Mouse (Mus musculus) limb, embryonic 14.5 days (tissue): ENCODE measurements around the gene Hmgn1. TPM values are rescaled to one million over a fixed set of nuclear protein-coding genes. Genes with fewer than 3 reads are reported as not detected.
A peak's percentile ranks its signal among the peaks of the same experiment; 100 is the strongest.
"Not testable (repeated sequence)": the region's sequence is repeated elsewhere in the genome, so short reads cannot be mapped to it uniquely, and the experiment has no call there.

Experiments used
- ATAC-seq: fragments of 200-750 bp; cut with Nextera tagmentation; 2 replicates; pipeline ENCODE4 v1.8.0; 2017; ENCODE audit warnings: low read depth, moderate number of reproducible peaks, moderate TSS enrichment; ENCODE audit not compliant: low FRiP score
- DNase-seq: peaks from one replicate; pipeline ENCODE4 v3.0.0-alpha.2; 2015; ENCODE audit warnings: low spot score
- H3K27ac ChIP-seq: fragments of 300-500 bp; sonication (generic); replicated peaks from 2 replicates; pipeline ENCODE4 v1.5.1; 2014; ENCODE audit warnings: low read depth, mild to moderate bottlenecking, low read length, moderate library complexity, mixed read lengths
- H3K27me3 ChIP-seq: fragments of 300-500 bp; sonication (generic); 2 replicates; pipeline ENCODE4 v1.6.1; 2014; ENCODE audit warnings: low read length, mixed read lengths; ENCODE audit not compliant: control insufficient read depth, insufficient read depth
- H3K36me3 ChIP-seq: fragments of 300-500 bp; sonication (generic); 2 replicates; pipeline ENCODE4 v1.6.1; 2014; ENCODE audit warnings: mild to moderate bottlenecking, low read length, moderate library complexity, mixed read lengths; ENCODE audit not compliant: control insufficient read depth, insufficient read depth
- H3K4me1 ChIP-seq: fragments of 300-500 bp; sonication (generic); 2 replicates; pipeline ENCODE4 v1.6.1; 2014; ENCODE audit warnings: antibody characterized with exemption, low read length, mixed read lengths; ENCODE audit not compliant: control insufficient read depth, insufficient read depth
- H3K4me2 ChIP-seq: fragments of 300-500 bp; sonication (generic); replicated peaks from 2 replicates; pipeline ENCODE4 v1.6.1; 2014; ENCODE audit warnings: low read depth, mild to moderate bottlenecking, low read length, moderate library complexity; ENCODE audit not compliant: severe bottlenecking
- H3K4me3 ChIP-seq: fragments of 300-500 bp; sonication (generic); replicated peaks from 2 replicates; pipeline ENCODE4 v1.5.1; 2014; ENCODE audit warnings: low read length
- H3K9ac ChIP-seq: fragments of 300-500 bp; sonication (generic); 2 replicates; pipeline ENCODE4 v1.6.1; 2014; ENCODE audit warnings: mild to moderate bottlenecking, low read depth, low read length, moderate library complexity; ENCODE audit not compliant: severe bottlenecking
- H3K9me3 ChIP-seq: fragments of 300-500 bp; sonication (generic); 2 replicates; pipeline ENCODE4 v1.6.1; 2016; ENCODE audit warnings: low read length; ENCODE audit not compliant: control insufficient read depth
- POLR2A ChIP-seq: fragments of 200-500 bp; IDR thresholded peaks from 2 replicates; pipeline ENCODE4 v1.8.0; 2012; ENCODE audit warnings: inconsistent platforms, mild to moderate bottlenecking, moderate library complexity, borderline replicate concordance; ENCODE audit not compliant: insufficient read depth, insufficient read length; ENCODE audit errors: extremely low read depth
- WGBS: fragments of 180-500 bp; shearing (Covaris S2); extraction: QIAGEN DNeasy Blood & Tissue Kit; methylation state at CpG from one replicate; pipeline ENCODE4 v1.1.7; 2014; 5-methylcytosine and 5-hydroxymethylcytosine counted together
- polyA plus RNA-seq, 2 experiments: library from polyadenylated mRNA; depleted of rRNA in 1 of 2; stranded (reverse) in 1 of 2; unstranded in 1 of 2; fragments of >200 nt; fragmentation: Nextera tagmentation in 1 of 2; extraction: Ambion mirVana in 1 of 2; gene quantifications; 2 replicates each; pipeline versions ENCODE4 v1.2.1 to v1.2.3; 2012 to 2014

Hmgn1 gene
- polyA plus RNA-seq, 2 experiments: 371 to 661 TPM

GRCm38 (mm10) chr16:96148834-96149233 lies 21.3 kb upstream of the Hmgn1 start:
- H3K27ac ChIP-seq: no peak overlapping the region
- DNase-seq: no peak
- no peak overlapping the region for H3K9ac ChIP-seq
- no peaks in the 10 kb centered on the region for H3K27me3 ChIP-seq
- H3K36me3 ChIP-seq: peaks cover 11% of the 10 kb centered on the region; the same call in 1 of the 2 replicates
- no peak overlapping the region for H3K4me3 ChIP-seq
- no peak for ATAC-seq
- WGBS: 74% methylated on average over 6 of the region's 6 CpGs
- H3K9me3 ChIP-seq: no peaks in the 10 kb centered on the region
- no peak overlapping the region for H3K4me2 ChIP-seq
- no peak for TF ChIP-seq POLR2A
- peaks cover 8% of the 10 kb centered on the region for H3K4me1 ChIP-seq

- Histone ChIP-seq H3K4me2 (peak overlapping the region; percentile 60), H3K4me3 (peak overlapping the region; percentile 80), H3K27me3 (no peaks in the 10 kb centered on the region), H3K9me3 (no peaks in the 10 kb centered on the region), H3K27ac (0 out of 2 replicates have a peak overlapping the region, but pooled peaks have one; percentile 19), H3K36me3 (peaks cover 3% of the 10 kb centered on the region; the same call in 1 of the 2 replicates), H3K9ac (peak overlapping the region; percentile 59), H3K4me1 (peaks cover 8% of the 10 kb centered on the region)
- WGBS: 2% methylated on average over 5 of the region's 5 CpGs
- TF ChIP-seq POLR2A: no peak
- DNase-seq (no peak), ATAC-seq (no peak)
These were observed 18.3 kb upstream of the Hmgn1 start for GRCm38 (mm10) chr16:96145814-96146213.

- Histone ChIP-seq H3K27me3 (no peaks in the 10 kb centered on the region), H3K9me3 (no peaks in the 10 kb centered on the region; the same call in 1 of the 2 replicates), H3K4me3 (peak within 1 kb of the TSS; percentile 80), H3K4me2 (peak within 1 kb of the TSS; percentile 60), H3K27ac (0 out of 2 replicates have a peak within 1 kb of the TSS, but pooled peaks have one; percentile 19), H3K9ac (peak within 1 kb of the TSS; percentile 59), H3K36me3 (peaks cover 3% of the 10 kb centered on the region; the same call in 1 of the 2 replicates), H3K4me1 (peaks cover 8% of the 10 kb centered on the region)
- no peak for TF ChIP-seq POLR2A
- DNase-seq (peak; percentile 100), ATAC-seq (peak; percentile 99)
- WGBS: under 1% methylated on average over 66 of the region's 68 CpGs
These were observed 17.7 kb upstream of the Hmgn1 start, which contains the start of gene Wrb for GRCm38 (mm10) chr16:96145110-96145800. Gene Wrb (plus strand): TSS chr16:96145407.

- H3K36me3 ChIP-seq, H3K27ac ChIP-seq, H3K9me3 ChIP-seq, H3K27me3 ChIP-seq, H3K9ac ChIP-seq, H3K4me1 ChIP-seq, DNase-seq: not testable (repeated sequence)
- peak overlapping the region; percentile 60; the same call in 1 of the 2 replicates for H3K4me2 ChIP-seq
- ATAC-seq: peak; percentile 36
- WGBS: 30% methylated on average over 6 of the region's 6 CpGs
- H3K4me3 ChIP-seq: peak overlapping the region; percentile 80
These were observed 17.2 kb upstream of the Hmgn1 start for GRCm38 (mm10) chr16:96144748-96145109.

GRCm38 (mm10) chr16:96128466-96128865 lies 937 bp upstream of the Hmgn1 start:
- 1% methylated on average over 9 of the region's 9 CpGs for WGBS
- TF ChIP-seq POLR2A: no peak
- ATAC-seq: no peak
- Histone ChIP-seq H3K9ac (peak overlapping the region; percentile 98), H3K4me1 (peaks cover 14% of the 10 kb centered on the region), H3K4me3 (peak overlapping the region; percentile 97), H3K9me3 (no peaks in the 10 kb centered on the region), H3K27me3 (no peaks in the 10 kb centered on the region), H3K4me2 (peak overlapping the region; percentile 64), H3K27ac (peak overlapping the region; percentile 97), H3K36me3 (peaks cover 32% of the 10 kb centered on the region)
- DNase-seq: no peak

- no peaks in the 10 kb centered on the region for H3K9me3 ChIP-seq
- peak; percentile 71 for DNase-seq
- peak overlapping the region; percentile 97 for H3K27ac ChIP-seq
- H3K4me3 ChIP-seq: peak overlapping the region; percentile 97
- no peaks in the 10 kb centered on the region for H3K27me3 ChIP-seq
- H3K4me2 ChIP-seq: peak overlapping the region; percentile 86
- TF ChIP-seq POLR2A: no peak
- H3K36me3 ChIP-seq: peaks cover 44% of the 10 kb centered on the region
- H3K4me1 ChIP-seq: peaks cover 14% of the 10 kb centered on the region
- 1% methylated on average over 16 of the region's 52 CpGs for WGBS
- peak overlapping the region; percentile 98 for H3K9ac ChIP-seq
- ATAC-seq: peak; percentile 57
These were observed 257 bp downstream of the Hmgn1 start for GRCm38 (mm10) chr16:96127288-96127656.
